Mouse (Mus musculus) kidney, adult 2 months (tissue): ENCODE measurements around the gene Lyl1. TPM values are rescaled to one million over a fixed set of nuclear protein-coding genes. Genes with fewer than 3 reads are reported as not detected.
A peak's percentile ranks its signal among the peaks of the same experiment; 100 is the strongest.

Source experiments
- DNase-seq: peaks from one replicate; pipeline ENCODE4 v3.0.0; 2021
- H3K27ac ChIP-seq: fragments of 200-500 bp; 2 replicates; pipeline ENCODE4 v1.5.1; 2012; ENCODE audit warnings: low read depth, low read length, control low read depth, inconsistent platforms; ENCODE audit not compliant: insufficient read depth
- H3K27me3 ChIP-seq: fragments of 200-500 bp; replicated peaks from 2 replicates; pipeline ENCODE4 v1.6.1; 2012; ENCODE audit warnings: mild to moderate bottlenecking, moderate library complexity, low read length, inconsistent platforms; ENCODE audit not compliant: control insufficient read depth, insufficient read depth
- H3K36me3 ChIP-seq: fragments of 200-500 bp; 2 replicates; pipeline ENCODE4 v1.6.1; 2012; ENCODE audit warnings: mild to moderate bottlenecking, moderate library complexity, low read length, inconsistent platforms; ENCODE audit not compliant: control insufficient read depth, insufficient read depth
- H3K4me1 ChIP-seq: fragments of 200-500 bp; 2 replicates; pipeline ENCODE4 v1.6.1; 2011; ENCODE audit warnings: low read length; ENCODE audit not compliant: control insufficient read depth, insufficient read depth
- H3K4me3 ChIP-seq: fragments of 200-500 bp; 2 replicates; pipeline ENCODE4 v1.5.1; 2011; ENCODE audit warnings: mild to moderate bottlenecking, low read depth, low read length, control low read depth; ENCODE audit not compliant: insufficient read depth
- CTCF ChIP-seq: fragments of 200-500 bp; conservative IDR thresholded peaks from 2 replicates; pipeline ENCODE4 v1.5.1; 2011; ENCODE audit warnings: low read depth, mild to moderate bottlenecking, control low read depth, low read length, moderate library complexity, mixed read lengths; ENCODE audit not compliant: insufficient read depth, insufficient read length
- POLR2A ChIP-seq: fragments of 200-500 bp; IDR thresholded peaks from one replicate; pipeline ENCODE4 v1.6.1; 2011; ENCODE audit warnings: low read depth, low read length, control low read depth
- WGBS: fragments of 180-500 bp; shearing (Covaris S2); methylation state at CpG from one replicate; pipeline ENCODE4 v1.1.7; 2018; 5-methylcytosine and 5-hydroxymethylcytosine counted together
- polyA plus RNA-seq: library from polyadenylated mRNA; depleted of rRNA; stranded (reverse); fragments of >200 nt; gene quantifications from 2 replicates; pipeline ENCODE4 v1.2.3, GENCODE M21; 2012

Gene Lyl1
- polyA plus RNA-seq, 1 experiment, result 4.1 TPM

DNA sequence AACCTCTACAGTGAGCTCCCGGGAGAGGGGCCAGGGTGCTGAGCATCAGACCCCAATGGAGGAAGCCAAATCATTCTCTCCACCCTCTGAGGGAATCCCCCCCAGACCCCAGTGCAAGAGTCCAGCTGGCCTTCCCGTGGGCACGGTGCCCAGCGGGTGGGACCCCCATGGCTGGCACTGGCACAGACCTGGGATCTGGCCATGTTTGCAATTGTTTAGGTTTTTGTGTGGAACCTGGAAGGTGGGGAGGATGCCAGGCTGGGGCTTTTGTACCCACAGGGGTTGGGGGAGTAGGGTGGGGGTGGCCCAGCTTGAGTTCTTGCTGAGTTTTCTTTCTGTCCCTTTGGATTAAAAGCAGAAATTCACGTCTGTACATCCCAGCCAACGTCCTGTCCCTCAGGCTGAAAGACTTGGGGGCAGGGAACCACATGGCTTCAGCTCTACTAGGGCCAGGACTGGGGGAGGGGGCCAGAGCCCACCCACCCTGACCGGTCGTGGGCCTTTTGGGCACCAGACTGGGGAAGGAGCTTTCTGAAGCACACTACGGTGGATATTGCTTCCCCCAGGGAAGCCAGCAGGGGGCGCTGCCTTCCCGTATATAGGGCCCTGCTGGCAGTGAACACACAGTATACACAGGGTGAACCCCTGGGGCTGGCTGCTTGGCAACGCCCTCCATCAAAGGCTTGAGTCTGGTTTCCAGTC is 7.7 kb downstream of the Lyl1 start:
- peak; percentile 88 for DNase-seq
- Histone ChIP-seq H3K4me1 (no peaks in the 10 kb centered on the region), H3K4me3 (no peak overlapping the region), H3K36me3 (no peaks in the 10 kb centered on the region), H3K27ac (no peak overlapping the region), H3K27me3 (peaks cover 4% of the 10 kb centered on the region; the same call in 1 of the 2 replicates)
- 26% methylated on average over 12 of the region's 12 CpGs for WGBS
- TF ChIP-seq POLR2A, result no peak
- peak; percentile 92 for TF ChIP-seq CTCF

DNA sequence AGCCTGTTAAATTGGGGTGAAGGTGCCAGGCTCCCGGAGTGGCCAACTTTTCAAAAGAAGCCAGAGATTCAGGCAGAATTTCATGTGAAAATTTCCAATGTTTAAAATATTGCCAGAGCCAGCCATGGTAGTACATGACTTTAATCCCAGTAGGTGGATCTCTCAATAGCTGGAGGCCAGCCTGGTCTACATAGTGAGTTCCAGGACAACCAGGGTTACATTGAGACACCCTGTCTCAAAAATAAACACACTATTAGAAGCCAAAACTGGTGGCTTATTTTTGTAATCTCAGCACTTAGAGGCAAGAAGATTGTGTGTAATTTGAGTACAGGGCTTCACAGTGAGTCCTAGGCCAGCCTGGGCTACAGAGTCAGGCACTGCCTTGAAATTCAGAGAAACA is 8.7 kb downstream of the Lyl1 start:
- Histone ChIP-seq H3K4me3 (no peak overlapping the region), H3K27ac (no peak overlapping the region), H3K4me1 (no peaks in the 10 kb centered on the region), H3K36me3 (no peaks in the 10 kb centered on the region), H3K27me3 (peaks cover 4% of the 10 kb centered on the region; the same call in 1 of the 2 replicates)
- TF ChIP-seq POLR2A (no peak), CTCF (no peak)
- 83% methylated on average over 1 of the region's 1 CpGs for WGBS
- DNase-seq, result no peak

GRCm38 (mm10) chr8:84711312-84711711 is 10.1 kb downstream of the Lyl1 start:
- H3K27me3 ChIP-seq, result no peaks in the 10 kb centered on the region
- H3K4me3 ChIP-seq, result no peak overlapping the region
- H3K27ac ChIP-seq, result 0 out of 2 replicates have a peak overlapping the region, but pooled peaks have one; percentile 27
- H3K4me1 ChIP-seq, result no peaks in the 10 kb centered on the region
- TF ChIP-seq CTCF (no peak), POLR2A (no peak)
- H3K36me3 ChIP-seq, result no peaks in the 10 kb centered on the region
- WGBS, result 53% methylated on average over 3 of the region's 3 CpGs
- no peak for DNase-seq

- TF ChIP-seq CTCF (no peak), POLR2A (no peak)
- WGBS, result 33% methylated on average over 11 of the region's 11 CpGs
- no peaks in the 10 kb centered on the region for H3K36me3 ChIP-seq
- no peak overlapping the region for H3K4me3 ChIP-seq
- no peak for DNase-seq
- H3K27ac ChIP-seq, result peak overlapping the region; percentile 78
- H3K27me3 ChIP-seq, result no peaks in the 10 kb centered on the region
- no peaks in the 10 kb centered on the region for H3K4me1 ChIP-seq
Observed at GRCm38 (mm10) chr8:84711933-84712758, 10.9 kb downstream of the Lyl1 start.

GRCm38 (mm10) chr8:84712759-84713120 is 11.5 kb downstream of the Lyl1 start:
- DNase-seq, result no peak
- TF ChIP-seq CTCF (no peak), POLR2A (no peak)
- Histone ChIP-seq H3K27ac (peak overlapping the region; percentile 2; the same call in 1 of the 2 replicates), H3K4me3 (no peak overlapping the region), H3K27me3 (no peaks in the 10 kb centered on the region), H3K36me3 (no peaks in the 10 kb centered on the region), H3K4me1 (no peaks in the 10 kb centered on the region)
- WGBS, result 29% methylated on average over 3 of the region's 3 CpGs

- Histone ChIP-seq H3K36me3 (no peaks in the 10 kb centered on the region), H3K4me1 (no peaks in the 10 kb centered on the region), H3K27ac (peak overlapping the region; percentile 2; the same call in 1 of the 2 replicates), H3K4me3 (no peak overlapping the region), H3K27me3 (no peaks in the 10 kb centered on the region)
- 62% methylated on average over 4 of the region's 4 CpGs for WGBS
- DNase-seq, result no peak
- TF ChIP-seq CTCF, result no peak
- no peak for TF ChIP-seq POLR2A
Observed at GRCm38 (mm10) chr8:84713381-84713780, 12.1 kb downstream of the Lyl1 start.

GRCm38 (mm10) chr8:84714161-84714560 is 12.9 kb downstream of the Lyl1 start:
- no peak overlapping the region for H3K27ac ChIP-seq
- 82% methylated on average over 4 of the region's 4 CpGs for WGBS
- no peaks in the 10 kb centered on the region for H3K36me3 ChIP-seq
- DNase-seq, result no peak
- H3K4me3 ChIP-seq, result no peak overlapping the region
- no peaks in the 10 kb centered on the region for H3K4me1 ChIP-seq
- no peaks in the 10 kb centered on the region for H3K27me3 ChIP-seq
- TF ChIP-seq CTCF (no peak), POLR2A (no peak)
